Mouse (Mus musculus): Measurements from ENCODE around the gene Atf2.
A peak's percentile ranks its signal among the peaks of the same experiment; 100 is the strongest.
"Not testable (repeated sequence)": the region's sequence is repeated elsewhere in the genome, so short reads cannot be mapped to it uniquely, and the experiment has no call there.

Gene Atf2

GRCm38 (mm10) chr2:73892464-73893296, at the start of gene Atf2:
Atf2 (minus strand) TSS chr2:73892639.
- DNase-seq (ENCODE audit: low spot score), result peak; percentile 100

DNA sequence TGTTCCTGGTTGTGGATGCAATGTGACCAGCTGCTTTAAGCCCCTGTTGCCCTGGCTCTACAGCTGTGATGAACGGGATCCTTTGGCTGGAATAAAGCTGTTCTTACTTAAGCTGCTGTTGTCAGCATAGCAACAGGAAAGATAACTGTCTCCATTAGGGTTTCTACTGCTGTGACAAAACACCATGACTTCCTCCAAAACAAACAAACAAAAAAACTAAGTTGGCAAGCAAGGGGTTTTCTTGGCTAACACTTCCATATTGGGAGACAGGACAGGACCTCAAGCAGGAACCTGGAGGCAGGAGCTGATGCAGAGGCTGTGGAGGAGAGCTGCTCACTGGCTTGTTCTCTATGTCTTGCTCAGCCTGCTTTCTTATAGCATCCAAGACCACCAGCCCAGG, 48.8 kb upstream of the Atf2 start:
- DNase-seq (ENCODE audit: low spot score), result no peak

GRCm38 (mm10) chr2:73940471-73940870, 48.0 kb upstream of the Atf2 start:
- DNase-seq (ENCODE audit: low spot score), result no peak

DNA sequence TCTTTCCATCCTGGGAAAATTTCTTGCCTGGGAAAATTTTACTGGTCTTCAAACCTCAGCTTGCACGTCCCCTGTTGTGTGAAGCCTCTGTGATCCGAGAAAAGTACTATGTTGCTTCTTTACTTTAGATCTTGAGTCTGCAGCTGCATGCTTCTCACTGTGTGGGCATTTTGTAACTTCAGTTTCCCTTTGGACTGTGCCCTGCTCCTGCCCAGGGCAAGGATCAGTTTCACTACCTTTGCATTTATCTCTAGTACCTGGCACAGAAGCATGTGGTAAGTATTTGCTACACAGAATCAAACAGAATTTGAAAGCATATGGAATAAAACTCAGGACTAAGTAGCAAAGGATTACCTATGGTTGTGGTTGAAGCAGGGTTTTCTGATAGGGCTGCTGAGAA, 46.5 kb upstream of the Atf2 start:
- no peak for DNase-seq (ENCODE audit: low spot score)

- DNase-seq (ENCODE audit: low spot score), result no peak
These were observed 40.4 kb upstream of the Atf2 start for GRCm38 (mm10) chr2:73932676-73933313.

GRCm38 (mm10) chr2:73927711-73928110, 35.3 kb upstream of the Atf2 start:
- no peak for DNase-seq (ENCODE audit: low spot score)

DNA sequence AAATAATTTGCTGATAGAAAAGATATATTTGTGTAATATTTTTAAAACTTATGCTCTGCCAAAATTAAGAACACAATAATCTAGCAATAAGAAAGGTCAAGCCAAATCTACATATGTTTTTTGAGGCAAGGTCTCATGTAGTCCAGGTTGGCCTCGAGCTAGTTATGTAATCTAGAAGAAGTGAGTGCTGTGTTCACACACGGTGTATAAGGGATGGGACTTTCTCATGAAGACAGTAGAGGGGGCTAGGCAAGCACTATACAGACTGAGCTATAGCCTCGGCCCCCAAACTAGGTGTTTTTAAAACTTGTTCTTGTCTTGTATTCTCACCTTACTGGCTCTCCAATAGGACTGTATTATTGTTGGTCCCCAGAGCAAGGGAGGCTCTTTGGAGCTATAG, 33.1 kb upstream of the Atf2 start:
- DNase-seq (ENCODE audit: low spot score), result no peak

DNA sequence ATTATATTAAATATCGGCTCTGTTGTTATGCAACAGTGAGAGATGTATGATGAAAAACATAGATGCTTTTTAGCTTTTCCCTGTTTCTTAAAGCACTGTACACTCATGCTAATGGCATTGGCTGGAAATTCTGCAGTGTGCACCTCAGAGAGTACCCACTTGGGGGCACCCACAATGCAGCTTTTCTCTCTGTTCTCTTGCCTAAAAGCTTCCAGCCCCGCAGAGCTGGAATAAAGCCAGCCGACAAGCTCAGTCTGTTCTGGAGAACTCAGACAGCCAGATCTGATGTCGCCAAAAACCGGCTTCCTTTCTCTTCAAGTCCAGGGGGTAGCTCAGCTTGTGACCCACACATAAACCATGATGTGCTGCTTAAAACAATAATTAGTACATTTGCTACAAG, 32.6 kb upstream of the Atf2 start:
- DNase-seq (ENCODE audit: low spot score), result peak; percentile 75

GRCm38 (mm10) chr2:73919642-73920041, 27.2 kb upstream of the Atf2 start:
- DNase-seq (ENCODE audit: low spot score), result no peak

- no peak for DNase-seq (ENCODE audit: low spot score)
These were observed 19.8 kb upstream of the Atf2 start for GRCm38 (mm10) chr2:73912264-73912663.

GRCm38 (mm10) chr2:73911175-73911700, 18.8 kb upstream of the Atf2 start, which contains the start of gene Atp5g3:
Atp5g3 (minus strand) TSS chr2:73911326.
- DNase-seq (ENCODE audit: low spot score), result peak; percentile 96

- peak; percentile 76 for DNase-seq (ENCODE audit: low spot score)
These were observed 18.2 kb upstream of the Atf2 start for GRCm38 (mm10) chr2:73910571-73911174.

GRCm38 (mm10) chr2:73909116-73909515, 16.7 kb upstream of the Atf2 start:
- DNase-seq (ENCODE audit: low spot score), result no peak

DNA sequence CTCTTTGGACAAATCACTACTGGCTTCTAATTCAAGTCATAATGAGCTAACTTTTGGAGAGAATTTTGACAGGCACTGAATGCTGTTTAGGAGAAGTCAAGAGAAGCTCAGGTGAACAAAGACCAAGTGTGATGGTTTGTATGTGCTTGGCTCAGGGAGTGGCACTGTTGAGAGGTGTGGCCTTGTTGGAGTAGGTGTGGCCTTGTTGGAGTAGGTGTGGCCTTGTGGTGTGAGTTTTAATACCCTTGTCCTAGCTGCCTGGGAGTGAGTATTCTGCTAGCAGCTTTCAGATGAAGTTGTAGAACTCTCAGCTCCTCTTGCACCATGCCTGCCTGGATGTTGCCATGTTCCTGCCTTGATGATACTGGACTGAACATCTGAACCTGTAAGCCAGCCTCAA, 12.2 kb upstream of the Atf2 start:
- not testable (repeated sequence) for DNase-seq (ENCODE audit: low spot score)

- DNase-seq (ENCODE audit: low spot score), result no peak
These were observed 11.1 kb upstream of the Atf2 start for GRCm38 (mm10) chr2:73903536-73903935.

GRCm38 (mm10) chr2:73902328-73902727, 9.9 kb upstream of the Atf2 start:
- DNase-seq (ENCODE audit: low spot score), result not testable (repeated sequence)

DNA sequence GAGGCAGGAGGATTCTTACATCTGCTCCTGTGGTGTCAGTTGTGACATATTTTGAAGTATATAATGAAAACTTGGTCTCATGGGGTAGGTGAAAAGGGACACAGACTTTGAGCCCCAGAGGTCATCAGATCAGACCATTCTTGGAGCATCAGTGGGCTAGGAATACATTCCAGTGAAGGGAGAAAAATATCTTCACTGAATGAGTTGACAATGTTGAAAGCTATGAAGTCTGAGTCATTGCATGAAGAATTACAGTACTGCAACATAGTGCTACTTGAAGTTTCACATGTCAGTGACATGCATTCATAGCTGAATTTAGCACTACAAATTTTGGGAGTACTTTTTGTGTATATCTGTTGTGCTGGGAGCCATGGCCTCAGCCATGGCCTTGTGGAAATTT, 8.7 kb upstream of the Atf2 start:
- no peak for DNase-seq (ENCODE audit: low spot score)

DNA sequence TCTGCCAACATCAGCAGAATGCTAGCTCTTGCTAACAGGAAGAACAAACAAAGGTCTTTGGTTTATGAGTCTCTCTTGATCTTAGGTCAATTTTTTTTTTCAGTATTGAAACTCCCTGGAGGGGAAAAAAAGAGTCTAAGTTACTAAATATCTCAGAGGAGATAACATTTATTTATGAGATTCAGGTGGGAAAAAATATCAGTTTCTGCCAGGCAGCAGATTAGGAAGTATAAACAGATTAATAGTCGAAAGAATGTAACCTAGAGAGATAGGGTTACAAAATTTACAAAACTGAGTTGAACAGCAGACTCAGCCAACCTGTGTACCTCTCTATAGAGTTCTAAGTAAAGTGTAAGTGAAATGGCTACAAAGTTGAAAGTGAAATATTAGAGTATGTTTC, 7.9 kb upstream of the Atf2 start:
- DNase-seq (ENCODE audit: low spot score), result no peak

DNA sequence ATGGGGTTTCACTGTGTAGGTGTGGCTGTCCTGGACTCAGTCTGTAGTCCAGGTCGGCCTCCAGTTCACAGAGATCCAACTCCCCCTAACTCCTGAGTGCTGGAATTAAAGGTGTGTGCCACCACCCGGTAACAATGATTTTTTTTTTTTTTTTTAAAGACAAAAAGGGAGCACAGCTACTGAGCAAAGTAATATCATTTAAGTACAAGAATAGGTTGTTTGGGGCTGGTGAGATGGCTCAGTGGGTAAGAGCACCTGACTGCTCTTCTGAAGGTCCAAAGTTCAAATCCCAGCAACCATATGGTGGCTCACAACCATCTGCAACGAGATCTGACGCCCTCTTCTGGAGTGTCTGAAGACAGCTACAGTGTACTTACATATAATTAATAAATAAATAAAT, 4.5 kb upstream of the Atf2 start:
- not testable (repeated sequence) for DNase-seq (ENCODE audit: low spot score)

- peak; percentile 12 for DNase-seq (ENCODE audit: low spot score)
These were observed 1.2 kb upstream of the Atf2 start for GRCm38 (mm10) chr2:73893473-73894270.

GRCm38 (mm10) chr2:73891701-73892463, 557 bp downstream of the Atf2 start:
- peak; percentile 70 for DNase-seq (ENCODE audit: low spot score)
